Mouse (Mus musculus): ENCODE results near the gene Sva.

The Sva gene

DNA sequence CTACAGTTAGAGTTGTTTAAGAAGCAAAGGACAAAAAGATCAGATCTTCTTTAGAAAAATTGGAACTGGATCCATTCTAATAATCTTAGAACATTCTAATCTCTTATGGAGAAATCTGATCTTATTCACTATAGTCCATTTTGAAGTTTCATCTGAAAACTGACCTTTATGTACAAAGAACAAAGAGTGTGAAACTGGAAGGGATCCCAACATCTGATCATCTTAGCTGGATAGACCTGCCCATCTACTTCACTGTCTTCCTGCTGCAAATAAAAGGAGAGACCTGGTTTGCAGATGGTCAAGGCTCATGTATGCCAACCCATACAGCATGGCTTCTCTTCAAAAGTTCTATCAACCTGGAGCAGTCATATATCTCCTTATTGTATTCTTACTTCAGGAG is at the start of gene Sva:
Gene Sva, plus strand, starts transcription at position 301 of the 400 bp plus-strand sequence.
- no peak for DNase-seq (ENCODE audit: low spot score in 2 of 2)
